Mouse (Mus musculus) cortical plate, adult 2 months (tissue): ENCODE data around the gene Mrc2.

Experiments
- CTCF ChIP-seq: fragments of 200-500 bp; IDR thresholded peaks from 2 replicates; pipeline ENCODE4 v1.5.1; 2011; ENCODE audit warnings: mild to moderate bottlenecking, control low read depth, low read length; ENCODE audit not compliant: insufficient read depth; ENCODE audit errors: extremely low read depth
- POLR2A ChIP-seq: fragments of 200-500 bp; IDR thresholded peaks from 2 replicates; pipeline ENCODE4 v1.6.1; 2011; ENCODE audit warnings: mild to moderate bottlenecking, low read length, control low read depth; ENCODE audit not compliant: insufficient read depth; ENCODE audit errors: extremely low read depth

DNA sequence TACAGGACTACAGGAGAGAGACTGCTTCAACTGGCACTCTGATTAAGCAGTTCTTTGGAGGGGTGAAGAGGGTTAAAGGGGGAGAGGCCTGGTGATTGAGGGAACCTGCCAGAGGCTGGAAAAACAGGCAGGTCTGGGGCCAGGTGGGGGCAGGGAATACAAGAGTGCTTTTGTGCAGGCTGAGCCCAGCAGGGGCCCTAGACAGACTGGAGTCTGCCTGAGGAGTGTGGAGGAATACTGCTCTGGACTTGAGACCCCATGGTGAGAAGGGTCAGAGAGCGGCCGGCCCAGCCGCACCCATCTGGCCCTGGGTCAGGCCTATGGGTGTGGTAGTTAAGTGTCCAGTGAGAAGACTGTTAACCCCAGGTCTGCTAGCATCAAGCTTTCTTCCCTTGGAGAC lies 6.7 kb upstream of the Mrc2 start:
- TF ChIP-seq POLR2A (no peak), CTCF (no peak)
